Mouse (Mus musculus) heart, adult 2 months (tissue): ENCODE results near the gene Pld3.

Experiments used
- CTCF ChIP-seq: fragments of 200-600 bp; IDR thresholded peaks from 2 replicates; pipeline ENCODE4 v1.8.1; 2022; ENCODE audit warnings: antibody characterized with exemption, mild to moderate bottlenecking, moderate library complexity
- EP300 ChIP-seq: fragments of 200-500 bp; IDR thresholded peaks from 2 replicates; pipeline ENCODE4 v1.6.1; 2011; ENCODE audit warnings: low read depth, low read length, control low read depth; ENCODE audit not compliant: insufficient read depth
- POLR2A ChIP-seq: fragments of 200-500 bp; IDR thresholded peaks from 2 replicates; pipeline ENCODE4 v1.6.1; 2011; ENCODE audit warnings: mild to moderate bottlenecking, low read depth, low read length, control low read depth; ENCODE audit not compliant: insufficient read depth

- TF ChIP-seq POLR2A = no peak
- no peak for TF ChIP-seq CTCF
- no peak for TF ChIP-seq EP300
These were observed 39.4 kb upstream of the Pld3 start for GRCm38 (mm10) chr7:27592217-27592929.
